Mouse (Mus musculus) forebrain, embryonic 11.5 days (tissue): Measurements from ENCODE around the gene Trim56. TPM values are rescaled to one million over a fixed set of nuclear protein-coding genes. Genes with fewer than 3 reads are reported as not detected.

Experiments
- ATAC-seq: fragments of 200-750 bp; cut with Nextera tagmentation; replicated peaks from 2 replicates; pipeline ENCODE4 v1.8.0; 2017; ENCODE audit warnings: moderate TSS enrichment; ENCODE audit not compliant: low FRiP score
- DNase-seq: peaks from one replicate; pipeline ENCODE4 v3.0.0-alpha.2; 2017; ENCODE audit warnings: low spot score
- H3K27ac ChIP-seq: fragments of 300-500 bp; sonication (generic); 2 replicates; pipeline ENCODE4 v1.5.1; 2014; ENCODE audit warnings: low read depth, low read length
- H3K27me3 ChIP-seq: fragments of 300-500 bp; sonication (generic); 2 replicates; pipeline ENCODE4 v1.6.1; 2014; ENCODE audit warnings: mild to moderate bottlenecking, low read length, mixed read lengths; ENCODE audit not compliant: control insufficient read depth, insufficient read depth
- H3K36me3 ChIP-seq: fragments of 300-500 bp; sonication (generic); 2 replicates; pipeline ENCODE4 v1.6.1; 2014; ENCODE audit warnings: mild to moderate bottlenecking, low read length, moderate library complexity, mixed read lengths; ENCODE audit not compliant: control insufficient read depth, insufficient read depth
- H3K4me1 ChIP-seq: fragments of 300-500 bp; sonication (generic); replicated peaks from 2 replicates; pipeline ENCODE4 v1.6.1; 2014; ENCODE audit warnings: low read length, mixed read lengths; ENCODE audit not compliant: control insufficient read depth, insufficient read depth
- H3K4me2 ChIP-seq: fragments of 300-500 bp; sonication (generic); 2 replicates; pipeline ENCODE4 v1.6.1; 2014; ENCODE audit warnings: low read depth, mild to moderate bottlenecking, low read length, moderate library complexity, mixed read lengths; ENCODE audit not compliant: severe bottlenecking
- H3K4me3 ChIP-seq: fragments of 300-500 bp; sonication (generic); 2 replicates; pipeline ENCODE4 v1.5.1; 2014; ENCODE audit warnings: low read depth, low read length
- H3K9ac ChIP-seq: fragments of 300-500 bp; sonication (generic); 2 replicates; pipeline ENCODE4 v1.6.1; 2014; ENCODE audit warnings: low read length
- H3K9me3 ChIP-seq: fragments of 300-500 bp; sonication (generic); 2 replicates; pipeline ENCODE4 v1.6.1; 2016; ENCODE audit warnings: low read length, mixed read lengths; ENCODE audit not compliant: control insufficient read depth
- WGBS: fragments of 180-500 bp; shearing (Covaris S2); extraction: QIAGEN DNeasy Blood & Tissue Kit; methylation state at CpG from one replicate; pipeline ENCODE4 v1.1.7; 2014; 5-methylcytosine and 5-hydroxymethylcytosine counted together
- polyA plus RNA-seq: library from polyadenylated mRNA; unstranded; fragments of >200 nt; fragmentation: Nextera tagmentation; extraction: Ambion mirVana; gene quantifications from 2 replicates; pipeline ENCODE4 v1.2.1, GENCODE M21; 2014

Trim56 gene
- polyA plus RNA-seq, 1 experiment from 2014 or later = 6.2 TPM

- H3K27ac ChIP-seq = no peak overlapping the region
- H3K27me3 ChIP-seq = no peaks in the 10 kb centered on the region
- H3K4me1 ChIP-seq = no peaks in the 10 kb centered on the region
- H3K4me3 ChIP-seq = no peak overlapping the region
- H3K9ac ChIP-seq = no peak overlapping the region
- H3K36me3 ChIP-seq = no peaks in the 10 kb centered on the region
- WGBS = 77% methylated on average over 10 of the region's 10 CpGs
- H3K9me3 ChIP-seq = no peaks in the 10 kb centered on the region
- H3K4me2 ChIP-seq = no peak overlapping the region
- ATAC-seq (no peak), DNase-seq (no peak)
Measured at GRCm38 (mm10) chr5:137090870-137091269, 25.1 kb downstream of the Trim56 start.

DNA sequence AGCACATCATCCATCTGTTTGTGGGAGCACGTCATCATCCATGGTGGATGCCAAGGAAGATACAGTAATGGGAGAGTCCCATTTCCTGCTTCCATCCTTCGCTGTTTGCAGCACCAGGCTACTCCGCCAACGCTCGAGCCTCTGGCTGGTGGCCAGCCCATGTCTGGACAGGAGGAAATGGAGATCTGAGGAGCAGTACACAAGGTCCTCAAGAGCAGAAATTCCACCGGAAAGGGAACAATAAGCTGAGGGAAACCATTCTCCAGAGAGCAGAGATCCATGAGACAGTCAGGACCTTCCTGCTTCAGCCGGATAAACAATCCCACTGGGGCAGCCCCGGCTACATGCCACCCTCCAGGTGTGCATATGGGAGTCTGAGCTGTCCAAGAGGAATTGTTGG, 28.6 kb downstream of the Trim56 start:
- Histone ChIP-seq H3K9me3 (no peaks in the 10 kb centered on the region), H3K4me1 (no peaks in the 10 kb centered on the region), H3K4me2 (no peak overlapping the region), H3K36me3 (no peaks in the 10 kb centered on the region), H3K27ac (no peak overlapping the region), H3K4me3 (no peak overlapping the region), H3K27me3 (no peaks in the 10 kb centered on the region), H3K9ac (no peak overlapping the region)
- ATAC-seq (no peak), DNase-seq (no peak)
- WGBS = 86% methylated on average over 8 of the region's 8 CpGs

- WGBS = 76% methylated on average over 3 of the region's 3 CpGs
Measured at GRCm38 (mm10) chr5:137085731-137086130, 30.3 kb downstream of the Trim56 start.

DNA sequence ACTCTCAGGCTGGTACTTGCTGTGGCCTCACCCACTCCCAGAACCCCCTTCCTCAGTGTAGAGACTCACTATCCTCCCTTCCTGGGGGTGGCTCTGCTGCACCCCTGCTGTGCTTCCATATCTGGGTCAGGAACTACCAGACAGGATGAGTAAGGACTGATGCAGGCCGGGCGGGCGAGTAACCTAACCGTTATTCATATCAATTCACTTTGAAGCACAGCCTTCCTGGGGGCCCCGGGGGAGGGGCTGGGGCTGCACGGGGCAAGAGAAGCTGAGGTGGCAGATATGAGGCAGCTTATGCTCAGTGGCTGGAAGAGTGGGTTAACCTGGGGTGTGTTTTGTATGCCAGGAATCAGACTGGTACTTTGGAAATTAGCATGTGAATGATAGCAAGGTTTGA, 31.0 kb downstream of the Trim56 start:
- H3K9ac ChIP-seq = no peak overlapping the region
- WGBS = 88% methylated on average over 6 of the region's 6 CpGs
- no peaks in the 10 kb centered on the region for H3K27me3 ChIP-seq
- H3K4me2 ChIP-seq = no peak overlapping the region
- no peak overlapping the region for H3K4me3 ChIP-seq
- ATAC-seq (no peak), DNase-seq (no peak)
- no peaks in the 10 kb centered on the region for H3K9me3 ChIP-seq
- H3K27ac ChIP-seq = no peak overlapping the region
- no peaks in the 10 kb centered on the region for H3K36me3 ChIP-seq
- H3K4me1 ChIP-seq = no peaks in the 10 kb centered on the region

More at GRCm38 (mm10) chr5:137085731-137086130, 30.3 kb downstream of the Trim56 start:
- Histone ChIP-seq H3K4me3 (no peak overlapping the region), H3K9me3 (no peaks in the 10 kb centered on the region), H3K27me3 (no peaks in the 10 kb centered on the region), H3K4me1 (no peaks in the 10 kb centered on the region), H3K9ac (no peak overlapping the region), H3K27ac (no peak overlapping the region), H3K4me2 (no peak overlapping the region), H3K36me3 (no peaks in the 10 kb centered on the region)
- no peak for ATAC-seq
- no peak for DNase-seq

GRCm38 (mm10) chr5:137083051-137083450, 33.0 kb downstream of the Trim56 start:
- DNase-seq = no peak
- Histone ChIP-seq H3K4me3 (no peak overlapping the region), H3K9me3 (no peaks in the 10 kb centered on the region), H3K27ac (no peak overlapping the region), H3K27me3 (no peaks in the 10 kb centered on the region), H3K36me3 (no peaks in the 10 kb centered on the region), H3K4me2 (no peak overlapping the region), H3K9ac (no peak overlapping the region), H3K4me1 (no peaks in the 10 kb centered on the region)
- 81% methylated on average over 4 of the region's 4 CpGs for WGBS
- ATAC-seq = no peak

DNA sequence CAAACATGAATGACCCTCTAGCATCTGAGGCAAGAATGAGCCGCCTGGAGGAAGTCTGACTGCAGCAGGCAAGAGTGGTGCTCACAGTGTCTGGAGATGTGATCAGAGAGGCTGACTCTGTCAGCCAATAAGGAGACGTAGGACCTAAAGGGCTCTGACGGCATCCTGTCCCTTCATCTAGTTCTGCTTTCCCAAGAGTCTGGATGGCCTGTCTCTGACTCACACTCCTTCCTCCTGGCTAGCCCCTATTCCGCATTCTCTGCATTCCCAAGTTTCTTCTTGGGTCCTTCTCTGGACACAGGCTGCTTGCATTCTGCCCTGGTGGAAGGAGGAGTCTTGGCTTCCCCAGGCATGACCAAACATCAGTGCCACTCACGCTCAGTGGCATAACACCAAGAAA, 36.2 kb downstream of the Trim56 start:
- no peak for DNase-seq
- H3K4me3 ChIP-seq = no peak overlapping the region
- H3K9me3 ChIP-seq = no peaks in the 10 kb centered on the region
- H3K36me3 ChIP-seq = no peaks in the 10 kb centered on the region
- H3K4me1 ChIP-seq = no peaks in the 10 kb centered on the region
- WGBS = 65% methylated on average over 5 of the region's 5 CpGs
- H3K27ac ChIP-seq = no peak overlapping the region
- no peaks in the 10 kb centered on the region for H3K27me3 ChIP-seq
- no peak overlapping the region for H3K9ac ChIP-seq
- H3K4me2 ChIP-seq = no peak overlapping the region
- no peak for ATAC-seq

GRCm38 (mm10) chr5:137078616-137079015, 37.4 kb downstream of the Trim56 start:
- H3K36me3 ChIP-seq = no peaks in the 10 kb centered on the region
- no peak overlapping the region for H3K4me2 ChIP-seq
- ATAC-seq = no peak
- no peaks in the 10 kb centered on the region for H3K4me1 ChIP-seq
- H3K9me3 ChIP-seq = no peaks in the 10 kb centered on the region
- H3K27ac ChIP-seq = no peak overlapping the region
- no peak overlapping the region for H3K4me3 ChIP-seq
- H3K27me3 ChIP-seq = no peaks in the 10 kb centered on the region
- WGBS = 84% methylated on average over 6 of the region's 6 CpGs
- H3K9ac ChIP-seq = no peak overlapping the region
- no peak for DNase-seq

DNA sequence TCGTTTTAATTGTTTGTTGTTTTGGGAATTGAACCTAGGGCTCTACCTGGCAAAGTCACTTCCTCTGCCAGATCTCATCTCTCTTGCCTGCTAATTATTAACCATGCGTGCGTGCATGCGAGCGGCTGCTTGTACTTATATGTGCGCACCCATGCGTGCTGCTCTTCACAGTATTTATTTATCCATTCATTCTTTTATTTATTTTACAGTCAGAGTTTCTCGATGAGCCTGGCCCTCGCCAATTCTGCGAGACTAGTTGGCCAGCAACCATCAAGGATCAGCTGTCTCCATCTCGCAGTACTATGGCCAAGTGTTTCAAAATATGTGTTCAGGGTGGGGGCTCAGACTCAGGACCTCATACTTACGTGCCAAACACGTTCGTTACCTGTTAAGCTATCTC, 38.0 kb downstream of the Trim56 start:
- H3K36me3 ChIP-seq = no peaks in the 10 kb centered on the region
- ATAC-seq = no peak
- H3K4me1 ChIP-seq = no peaks in the 10 kb centered on the region
- H3K9me3 ChIP-seq = no peaks in the 10 kb centered on the region
- no peak for DNase-seq
- 92% methylated on average over 14 of the region's 14 CpGs for WGBS
- no peak overlapping the region for H3K9ac ChIP-seq
- no peak overlapping the region for H3K4me2 ChIP-seq
- H3K27ac ChIP-seq = no peak overlapping the region
- H3K27me3 ChIP-seq = no peaks in the 10 kb centered on the region
- H3K4me3 ChIP-seq = no peak overlapping the region

DNA sequence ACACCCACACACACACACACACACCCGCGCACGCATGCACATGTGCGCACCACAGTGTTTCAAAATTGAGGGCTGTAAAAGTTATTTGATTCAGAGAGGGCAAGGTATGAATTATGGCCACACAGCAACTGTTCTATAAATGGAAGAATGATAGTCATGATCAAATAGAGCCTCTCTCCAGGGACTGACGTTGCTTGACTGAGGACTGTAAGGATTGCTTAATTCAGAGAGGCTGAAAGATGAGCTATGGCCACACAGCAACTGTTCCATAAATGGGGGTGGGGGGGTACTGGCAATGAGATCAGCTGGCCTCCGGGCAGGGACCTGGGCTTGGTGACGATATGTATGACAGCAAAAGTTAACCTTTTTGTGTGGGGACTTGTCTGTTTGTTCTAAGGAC, 38.8 kb downstream of the Trim56 start:
- H3K9ac ChIP-seq = no peak overlapping the region
- no peaks in the 10 kb centered on the region; the same call in 1 of the 2 replicates for H3K4me1 ChIP-seq
- 89% methylated on average over 7 of the region's 7 CpGs for WGBS

More for the DNA sequence above, 38.8 kb downstream of the Trim56 start:
- H3K27me3 ChIP-seq = no peaks in the 10 kb centered on the region
- no peak for DNase-seq
- H3K9me3 ChIP-seq = no peaks in the 10 kb centered on the region
- no peak for ATAC-seq
- H3K4me3 ChIP-seq = no peak overlapping the region
- no peaks in the 10 kb centered on the region for H3K36me3 ChIP-seq
- H3K4me2 ChIP-seq = no peak overlapping the region
- no peak overlapping the region for H3K27ac ChIP-seq
